Mouse (Mus musculus): ENCODE data around the gene Grb2.

GRCm38 (mm10) chr11:115613138-115613945 is 95.1 kb downstream of the Grb2 start:
- TF ChIP-seq CTCF (IDR thresholded peaks at IDR 0.05) (no peak), EP300 (IDR thresholded peaks at IDR 0.05) (no peak)

Data from lung, postnatal 0 days (tissue).